Mouse (Mus musculus) heart, embryonic 10.5 days (tissue): ENCODE measurements around the gene Arid1b. TPM values are rescaled to one million over a fixed set of nuclear protein-coding genes. Genes with fewer than 3 reads are reported as not detected.
"Not testable (repeated sequence)": the region's sequence is repeated elsewhere in the genome, so short reads cannot be mapped to it uniquely, and the experiment has no call there.

Experiments used
- DNase-seq: peaks from one replicate; pipeline ENCODE4 v3.0.0-alpha.2; 2017; ENCODE audit warnings: low spot score
- H3K27ac ChIP-seq: fragments of 300-500 bp; sonication (generic); 2 replicates; pipeline ENCODE4 v1.5.1; 2016; ENCODE audit warnings: mild to moderate bottlenecking
- H3K27me3 ChIP-seq: fragments of 300-500 bp; sonication (generic); 2 replicates; pipeline ENCODE4 v1.6.1; 2016; ENCODE audit warnings: mild to moderate bottlenecking; ENCODE audit not compliant: poor library complexity, insufficient read depth, severe bottlenecking
- H3K36me3 ChIP-seq: fragments of 300-500 bp; sonication (generic); 2 replicates; pipeline ENCODE4 v1.6.1; 2016; ENCODE audit warnings: mild to moderate bottlenecking, moderate library complexity
- H3K4me1 ChIP-seq: fragments of 300-500 bp; sonication (generic); 2 replicates; pipeline ENCODE4 v1.6.1; 2016; ENCODE audit warnings: mild to moderate bottlenecking
- H3K4me3 ChIP-seq: fragments of 300-500 bp; sonication (generic); 2 replicates; pipeline ENCODE4 v1.5.1; 2016; ENCODE audit warnings: mild to moderate bottlenecking, moderate library complexity
- H3K9me3 ChIP-seq: fragments of 300-500 bp; sonication (generic); 2 replicates; pipeline ENCODE4 v1.6.1; 2016; ENCODE audit warnings: mild to moderate bottlenecking, moderate library complexity
- WGBS: fragments of 180-500 bp; shearing (Covaris S2); methylation state at CpG from one replicate; pipeline ENCODE4 v1.1.7; 2016; 5-methylcytosine and 5-hydroxymethylcytosine counted together
- polyA plus RNA-seq: library from polyadenylated mRNA; unstranded; fragments of >200 nt; fragmentation: Nextera tagmentation; extraction: Ambion mirVana; gene quantifications from 2 replicates; pipeline ENCODE4 v1.2.1, GENCODE M21; 2016

Arid1b gene
- polyA plus RNA-seq, 1 experiment from 2014 or later = 8.4 TPM

GRCm38 (mm10) chr17:5106263-5107195 lies 112.4 kb downstream of the Arid1b start:
- H3K27ac ChIP-seq = no peak overlapping the region
- 81% methylated on average over 11 of the region's 11 CpGs for WGBS
- H3K9me3 ChIP-seq = no peaks in the 10 kb centered on the region
- H3K4me3 ChIP-seq = no peak overlapping the region
- H3K27me3 ChIP-seq = peaks cover 26% of the 10 kb centered on the region; the same call in 1 of the 2 replicates
- no peak for DNase-seq
- peaks cover 43% of the 10 kb centered on the region for H3K4me1 ChIP-seq
- no peaks in the 10 kb centered on the region for H3K36me3 ChIP-seq

DNA sequence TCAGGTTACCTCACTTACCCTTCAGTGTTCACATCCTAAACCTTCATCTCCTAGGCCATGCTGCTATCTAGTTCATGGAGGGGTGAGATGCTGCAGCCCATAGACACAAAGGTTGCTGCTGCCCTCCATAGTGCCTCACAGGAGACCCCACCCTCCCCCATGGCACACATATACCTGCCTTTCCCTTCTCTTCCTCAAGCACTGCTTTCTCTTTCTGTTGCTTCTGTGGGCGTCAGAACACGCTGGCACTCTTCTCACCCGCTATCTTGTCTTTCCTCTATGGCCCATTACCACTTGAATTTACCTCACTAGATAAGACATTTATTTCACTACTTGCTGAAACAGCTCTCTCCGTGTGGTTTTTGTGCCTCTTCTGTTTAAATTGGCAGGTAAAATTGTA lies 113.4 kb downstream of the Arid1b start:
- H3K4me3 ChIP-seq = no peak overlapping the region
- H3K27ac ChIP-seq = 0 out of 2 replicates have a peak overlapping the region, but pooled peaks have one; percentile 0
- no peaks in the 10 kb centered on the region for H3K36me3 ChIP-seq
- no peak for DNase-seq
- 78% methylated on average over 4 of the region's 4 CpGs for WGBS
- H3K9me3 ChIP-seq = no peaks in the 10 kb centered on the region
- peaks cover 29% of the 10 kb centered on the region; the same call in 1 of the 2 replicates for H3K27me3 ChIP-seq
- peaks cover 42% of the 10 kb centered on the region for H3K4me1 ChIP-seq

DNA sequence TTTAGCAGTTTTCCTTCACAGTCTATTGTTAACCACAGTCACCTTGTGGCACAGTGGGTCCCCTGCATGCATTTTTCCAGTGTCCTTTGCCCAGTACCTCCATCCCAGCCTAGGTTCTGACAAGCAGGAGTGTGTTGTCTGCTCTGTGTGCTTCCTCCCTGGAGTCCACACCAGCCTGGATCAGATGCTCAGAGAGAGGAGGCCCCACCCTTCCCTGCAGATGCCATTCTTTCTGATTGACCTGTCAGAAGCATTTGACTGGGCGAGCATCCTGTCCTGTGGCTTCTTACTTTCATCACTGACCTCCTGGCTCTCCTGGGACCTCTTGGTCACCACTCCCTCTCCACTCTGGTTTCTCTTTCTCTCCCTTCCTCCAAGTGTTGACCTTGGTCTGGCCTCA lies 113.9 kb downstream of the Arid1b start:
- Histone ChIP-seq H3K4me3 (no peak overlapping the region), H3K9me3 (no peaks in the 10 kb centered on the region), H3K27ac (0 out of 2 replicates have a peak overlapping the region, but pooled peaks have one; percentile 0), H3K4me1 (peaks cover 42% of the 10 kb centered on the region), H3K36me3 (no peaks in the 10 kb centered on the region), H3K27me3 (peaks cover 29% of the 10 kb centered on the region; the same call in 1 of the 2 replicates)
- no peak for DNase-seq
- 60% methylated on average over 1 of the region's 1 CpGs for WGBS

DNA sequence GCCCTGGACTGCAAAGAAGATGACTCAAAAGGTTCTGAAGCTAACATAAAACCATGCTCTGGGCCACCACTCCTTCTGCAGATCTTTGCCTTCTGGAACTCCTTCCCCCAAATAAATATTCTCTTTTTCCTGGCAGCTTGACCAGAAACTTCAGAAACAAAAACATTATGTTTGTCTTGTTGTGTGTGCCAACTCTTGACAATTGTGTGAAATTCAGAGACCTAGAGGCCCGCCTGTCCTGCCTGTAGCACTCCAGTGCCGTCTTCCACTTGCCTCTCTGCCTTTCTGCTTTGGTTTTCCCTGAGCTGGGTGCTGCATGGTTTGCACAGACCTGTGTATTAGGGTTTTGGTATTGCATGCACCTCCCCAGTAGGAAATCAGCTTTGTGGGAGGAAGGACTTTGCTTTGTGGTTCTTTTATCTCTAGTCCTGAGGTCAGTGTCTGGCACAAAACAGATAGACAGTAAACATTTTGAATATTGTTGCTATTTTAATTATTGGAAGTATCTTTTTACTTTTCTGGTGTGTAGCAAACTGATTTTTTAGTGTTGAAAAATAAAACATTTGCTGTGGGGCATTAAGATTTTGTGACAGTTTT lies 114.5 kb downstream of the Arid1b start:
- peaks cover 29% of the 10 kb centered on the region; the same call in 1 of the 2 replicates for H3K27me3 ChIP-seq
- no peak for DNase-seq
- H3K36me3 ChIP-seq = no peaks in the 10 kb centered on the region
- no peaks in the 10 kb centered on the region for H3K9me3 ChIP-seq
- no peak overlapping the region for H3K27ac ChIP-seq
- peaks cover 42% of the 10 kb centered on the region for H3K4me1 ChIP-seq
- no peak overlapping the region for H3K4me3 ChIP-seq
- WGBS = 75% methylated on average over 2 of the region's 2 CpGs

- Histone ChIP-seq H3K36me3 (no peaks in the 10 kb centered on the region), H3K4me3 (no peak overlapping the region), H3K4me1 (peaks cover 42% of the 10 kb centered on the region), H3K27me3 (peaks cover 23% of the 10 kb centered on the region; the same call in 1 of the 2 replicates), H3K9me3 (no peaks in the 10 kb centered on the region), H3K27ac (no peak overlapping the region; the same call in 1 of the 2 replicates)
- no peak for DNase-seq
- 74% methylated on average over 8 of the region's 8 CpGs for WGBS
Observed at GRCm38 (mm10) chr17:5109343-5109742, 115.2 kb downstream of the Arid1b start.

DNA sequence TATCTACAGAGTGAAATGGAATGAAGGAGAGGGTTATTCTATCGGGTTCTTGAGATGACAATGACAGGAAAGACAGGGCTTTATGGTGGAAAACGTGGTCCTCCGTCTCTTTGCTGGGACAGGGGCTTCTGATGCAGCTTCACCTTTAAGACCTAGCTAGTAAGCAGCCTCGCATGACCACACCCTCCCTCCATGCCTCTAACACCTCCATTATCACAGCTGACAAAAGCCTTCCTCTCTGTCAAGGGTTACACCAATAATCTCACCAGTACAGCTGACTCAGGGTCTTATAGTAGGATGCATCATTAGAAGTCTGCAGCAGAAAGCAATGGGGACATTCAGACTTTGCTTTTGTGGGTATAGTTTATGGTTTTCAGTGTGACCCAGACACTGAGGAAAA lies 116.0 kb downstream of the Arid1b start:
- H3K27ac ChIP-seq = no peak overlapping the region
- no peak for DNase-seq
- 55% methylated on average over 4 of the region's 4 CpGs for WGBS
- H3K27me3 ChIP-seq = peaks cover 15% of the 10 kb centered on the region; the same call in 1 of the 2 replicates
- H3K9me3 ChIP-seq = no peaks in the 10 kb centered on the region
- no peak overlapping the region for H3K4me3 ChIP-seq
- peaks cover 34% of the 10 kb centered on the region for H3K4me1 ChIP-seq
- H3K36me3 ChIP-seq = no peaks in the 10 kb centered on the region

DNA sequence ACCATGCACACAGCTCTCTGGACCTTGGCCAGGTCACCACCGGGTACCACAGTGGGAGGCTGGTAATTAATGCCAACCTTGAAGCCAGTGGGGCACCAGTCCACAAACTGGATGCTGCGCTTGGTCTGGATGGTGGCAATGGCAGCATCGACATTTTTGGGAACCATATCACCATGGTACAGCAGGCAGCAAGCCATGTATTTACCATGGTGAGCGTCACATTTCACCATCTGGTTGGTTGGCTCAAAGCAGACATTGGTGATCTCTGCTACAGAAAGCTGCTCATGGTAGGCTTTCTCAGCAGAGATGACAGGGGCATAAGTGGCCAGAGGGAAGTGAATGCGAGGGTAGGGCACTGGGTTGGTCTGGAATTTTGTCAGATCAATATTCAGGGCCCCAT lies 116.8 kb downstream of the Arid1b start:
- peaks cover 38% of the 10 kb centered on the region for H3K4me1 ChIP-seq
- peaks cover 12% of the 10 kb centered on the region; the same call in 1 of the 2 replicates for H3K27me3 ChIP-seq
- H3K4me3 ChIP-seq, DNase-seq, H3K9me3 ChIP-seq, H3K36me3 ChIP-seq, H3K27ac ChIP-seq: not testable (repeated sequence)
- WGBS = 95% methylated on average over 5 of the region's 5 CpGs

DNA sequence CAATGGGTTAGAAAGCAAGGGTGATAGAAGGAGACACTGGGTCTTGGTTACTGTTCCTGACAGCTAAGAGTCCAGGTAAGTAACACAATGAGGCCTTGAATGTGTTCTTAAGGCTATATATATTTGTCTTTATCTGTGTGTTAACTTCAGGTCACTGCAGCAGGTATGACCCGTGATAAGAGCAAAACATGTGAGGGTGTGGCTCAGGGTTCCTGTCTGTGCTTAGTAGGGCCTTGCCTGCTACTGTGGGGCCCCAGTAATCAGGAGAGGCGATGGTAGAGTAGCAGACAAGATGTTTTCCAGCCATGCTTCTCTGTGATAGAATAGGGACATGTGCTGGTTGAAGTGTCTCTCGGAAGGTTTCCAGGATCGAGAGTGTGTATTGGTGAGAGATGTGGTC lies 118.0 kb downstream of the Arid1b start:
- 71% methylated on average over 4 of the region's 4 CpGs for WGBS
- Histone ChIP-seq H3K4me1 (peaks cover 37% of the 10 kb centered on the region), H3K27ac (no peak overlapping the region)

DNA sequence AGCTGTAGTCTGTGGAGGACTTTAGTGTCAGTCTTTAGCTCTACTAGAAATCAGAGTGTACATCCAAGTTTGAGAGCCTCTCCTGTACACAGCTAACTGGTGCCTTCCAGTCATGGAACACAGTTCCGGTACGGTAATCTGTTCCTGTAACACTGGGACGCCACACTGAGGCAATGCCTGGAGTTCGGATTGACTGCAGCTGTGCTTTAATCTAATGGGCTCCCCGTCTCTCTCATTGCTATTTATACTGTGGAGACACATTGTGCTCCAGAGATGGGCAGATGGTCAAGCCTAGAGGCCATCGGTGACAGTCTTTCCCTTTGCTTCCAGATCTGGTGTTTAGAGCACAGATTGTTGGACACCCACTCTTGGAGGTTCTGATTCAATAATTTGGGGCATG lies 121.8 kb downstream of the Arid1b start:
- 82% methylated on average over 6 of the region's 6 CpGs for WGBS
- no peak for DNase-seq
- Histone ChIP-seq H3K27me3 (peaks cover 5% of the 10 kb centered on the region; the same call in 1 of the 2 replicates), H3K4me1 (peaks cover 37% of the 10 kb centered on the region), H3K27ac (no peak overlapping the region), H3K36me3 (no peaks in the 10 kb centered on the region), H3K9me3 (no peaks in the 10 kb centered on the region), H3K4me3 (no peak overlapping the region)

More for the DNA sequence above, 118.0 kb downstream of the Arid1b start:
- peak; percentile 84 for DNase-seq
- no peak overlapping the region for H3K4me3 ChIP-seq
- peaks cover 5% of the 10 kb centered on the region; the same call in 1 of the 2 replicates for H3K27me3 ChIP-seq
- H3K36me3 ChIP-seq = no peaks in the 10 kb centered on the region
- no peaks in the 10 kb centered on the region for H3K9me3 ChIP-seq

DNA sequence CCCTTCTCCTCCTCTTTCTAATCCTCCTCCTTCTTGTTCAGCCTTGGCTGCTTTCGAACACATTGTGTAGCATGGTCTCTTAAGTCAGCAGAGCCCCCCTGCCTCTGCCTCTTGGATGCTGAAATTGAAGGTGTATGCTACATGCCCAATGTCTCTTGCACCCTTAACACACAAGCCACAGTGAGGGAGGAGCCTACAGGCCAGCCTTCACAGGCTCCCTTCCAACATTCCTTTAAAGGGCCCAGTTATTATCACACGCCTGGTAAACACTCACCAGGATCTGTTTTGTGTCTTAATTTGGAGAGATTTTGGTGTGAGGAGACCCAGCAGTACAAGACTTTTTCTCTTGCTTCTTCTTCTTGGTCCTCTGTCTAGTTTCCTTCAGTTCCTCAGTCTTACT lies 122.9 kb downstream of the Arid1b start:
- DNase-seq = no peak
- Histone ChIP-seq H3K27me3 (no peaks in the 10 kb centered on the region), H3K4me1 (peaks cover 33% of the 10 kb centered on the region), H3K36me3 (no peaks in the 10 kb centered on the region), H3K9me3 (no peaks in the 10 kb centered on the region), H3K27ac (no peak overlapping the region), H3K4me3 (no peak overlapping the region)
- WGBS = 62% methylated on average over 2 of the region's 2 CpGs

DNA sequence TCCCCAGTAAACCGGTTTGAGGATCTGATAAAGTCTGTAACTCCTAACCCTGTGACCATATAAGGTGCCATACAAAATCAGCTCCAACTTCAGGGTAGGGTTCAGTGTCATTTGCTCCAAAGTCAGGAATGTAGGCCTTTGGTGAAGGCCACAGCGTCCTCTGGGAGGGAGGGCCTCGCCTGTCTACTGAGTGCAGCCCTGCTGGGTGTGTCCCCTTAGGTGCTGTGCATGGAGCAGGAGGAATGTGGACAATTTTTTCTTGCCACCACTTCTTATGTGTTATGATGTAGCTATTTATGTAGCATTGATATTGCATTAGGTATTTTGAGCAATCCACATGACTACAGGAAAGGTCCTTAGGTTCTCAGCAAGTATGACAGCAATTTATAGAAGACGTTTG lies 124.0 kb downstream of the Arid1b start:
- H3K4me3 ChIP-seq = no peak overlapping the region
- no peaks in the 10 kb centered on the region for H3K9me3 ChIP-seq
- peaks cover 31% of the 10 kb centered on the region for H3K4me1 ChIP-seq
- 72% methylated on average over 4 of the region's 4 CpGs for WGBS
- no peaks in the 10 kb centered on the region for H3K36me3 ChIP-seq
- no peak for DNase-seq
- no peak overlapping the region for H3K27ac ChIP-seq
- no peaks in the 10 kb centered on the region for H3K27me3 ChIP-seq

GRCm38 (mm10) chr17:5124643-5125042 lies 130.5 kb downstream of the Arid1b start:
- 57% methylated on average over 2 of the region's 2 CpGs for WGBS
- no peaks in the 10 kb centered on the region for H3K27me3 ChIP-seq
- DNase-seq = no peak
- H3K27ac ChIP-seq = no peak overlapping the region
- H3K4me1 ChIP-seq = peaks cover 30% of the 10 kb centered on the region
- H3K9me3 ChIP-seq = no peaks in the 10 kb centered on the region
- H3K4me3 ChIP-seq = no peak overlapping the region
- no peaks in the 10 kb centered on the region for H3K36me3 ChIP-seq
